Mouse (Mus musculus) myocyte (in vitro differentiated cells): ENCODE data around the gene Mvb12b. TPM values are rescaled to one million over a fixed set of nuclear protein-coding genes. Genes with fewer than 3 reads are reported as not detected.

Source experiments
- H3K27me3 ChIP-seq: one replicate; pipeline ENCODE4 v1.6.1; 2011; ENCODE audit not compliant: control insufficient read depth, insufficient read depth, insufficient read length
- H3K36me3 ChIP-seq: one replicate; pipeline ENCODE4 v1.6.1; 2011; ENCODE audit not compliant: control insufficient read depth, insufficient read depth
- H3K4me2 ChIP-seq: one replicate; pipeline ENCODE4 v1.6.1; 2011; ENCODE audit warnings: low read depth, control low read depth
- H3K4me3 ChIP-seq: one replicate; pipeline ENCODE4 v1.5.1; 2011; ENCODE audit warnings: mild to moderate bottlenecking, control low read depth, moderate library complexity
- H3K79me2 ChIP-seq: one replicate; pipeline ENCODE4 v1.6.1; 2011; ENCODE audit not compliant: control insufficient read depth, insufficient read depth
- H3ac ChIP-seq: one replicate; pipeline ENCODE4 v1.6.1; 2011; ENCODE audit not compliant: control insufficient read depth, insufficient read length
- CEBPB ChIP-seq: IDR thresholded peaks from 2 replicates; pipeline ENCODE4 v1.6.1; 2011; ENCODE audit warnings: mild to moderate bottlenecking, moderate library complexity; ENCODE audit not compliant: poor library complexity, insufficient read depth, severe bottlenecking
- E2F4 ChIP-seq: IDR thresholded peaks from one replicate; pipeline ENCODE4 v1.6.1; 2011; ENCODE audit warnings: mild to moderate bottlenecking, control low read depth, moderate library complexity; ENCODE audit not compliant: insufficient read depth
- MAX ChIP-seq: IDR thresholded peaks from one replicate; pipeline ENCODE4 v1.6.1; 2011; ENCODE audit warnings: low read depth, mild to moderate bottlenecking, control low read depth
- MYOD1 ChIP-seq, 3 experiments: IDR thresholded peaks; one replicate each; pipeline ENCODE4 v1.6.1; 2011; ENCODE audit warnings: control low read depth in 2 of 3, low read depth in 2 of 3, mild to moderate bottlenecking in 2 of 3, moderate library complexity in 1 of 3; ENCODE audit not compliant: insufficient read length in 2 of 3, control insufficient read depth in 1 of 3
- MYOG ChIP-seq, 3 experiments: IDR thresholded peaks; one replicate each; pipeline ENCODE4 v1.6.1; 2011; ENCODE audit warnings: control low read depth in 2 of 3, low read depth in 2 of 3, mild to moderate bottlenecking in 2 of 3; ENCODE audit not compliant: insufficient read length in 2 of 3, control insufficient read depth in 1 of 3, insufficient read depth in 1 of 3
- POLR2A ChIP-seq: IDR thresholded peaks from one replicate; pipeline ENCODE4 v1.6.1; 2011; ENCODE audit warnings: low read depth, mild to moderate bottlenecking, control low read depth, moderate library complexity; ENCODE audit not compliant: insufficient read length
- POLR2AphosphoS2 ChIP-seq: IDR thresholded peaks from one replicate; pipeline ENCODE4 v1.6.1; 2011; ENCODE audit warnings: low read depth, control low read depth; ENCODE audit not compliant: insufficient read length
- REST ChIP-seq: IDR thresholded peaks from one replicate; pipeline ENCODE4 v1.6.1; 2011; ENCODE audit warnings: mild to moderate bottlenecking, control low read depth, moderate library complexity; ENCODE audit not compliant: insufficient read depth, insufficient read length
- SRF ChIP-seq: IDR thresholded peaks from one replicate; pipeline ENCODE4 v1.6.1; 2011; ENCODE audit warnings: low read depth; ENCODE audit not compliant: control insufficient read depth, insufficient read length
- TCF12 ChIP-seq: IDR thresholded peaks from one replicate; pipeline ENCODE4 v1.6.1; 2011; ENCODE audit warnings: mild to moderate bottlenecking, control low read depth; ENCODE audit not compliant: poor library complexity, insufficient read depth, severe bottlenecking
- TCF3 ChIP-seq: IDR thresholded peaks from one replicate; pipeline ENCODE4 v1.6.1; 2011; ENCODE audit warnings: low read depth, control low read depth; ENCODE audit not compliant: insufficient read length
- USF1 ChIP-seq: IDR thresholded peaks from one replicate; pipeline ENCODE4 v1.6.1; 2011; ENCODE audit warnings: low read depth, mild to moderate bottlenecking, control low read depth, moderate library complexity
- polyA plus RNA-seq: library from polyadenylated mRNA; unstranded; fragments of >200 nt; fragmentation: generic; extraction: Trizol; gene quantifications from one replicate; pipeline ENCODE4 v1.2.1, GENCODE M21; 2012; ENCODE audit warnings: missing spikeins

Gene Mvb12b
- polyA plus RNA-seq, 1 experiment, result 14.5 TPM

DNA sequence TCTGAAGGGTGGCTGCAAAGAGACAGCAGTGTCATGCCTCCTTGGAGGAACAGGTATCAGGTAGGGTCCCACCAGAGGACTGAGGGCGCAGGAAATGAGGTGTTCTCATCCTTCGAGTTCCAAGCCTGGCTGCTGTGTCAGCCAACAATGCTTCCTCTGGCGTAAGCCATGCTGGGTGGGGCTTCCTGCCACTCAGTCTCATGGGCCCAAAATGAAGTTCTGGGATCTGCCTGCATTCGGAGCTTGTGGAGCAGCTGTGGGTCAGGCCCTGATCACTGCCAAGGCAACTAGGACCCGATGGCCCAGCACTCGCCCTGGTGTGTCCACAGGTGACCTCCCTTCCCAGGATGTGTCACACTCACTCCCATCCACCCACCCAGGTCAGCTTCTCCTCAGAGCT lies 61.0 kb downstream of the Mvb12b start:
- TF ChIP-seq USF1, result no peak
- no peak for TF ChIP-seq TCF12
- TF ChIP-seq REST, result no peak
- no peak for TF ChIP-seq MAX
- no peak for TF ChIP-seq POLR2AphosphoS2
- no peak for TF ChIP-seq TCF3
- no peak for TF ChIP-seq CEBPB
- no peak for TF ChIP-seq E2F4
- TF ChIP-seq MYOG (IDR thresholded peaks at IDR 0.05; ENCODE audit: control insufficient read depth in 1 of 3, insufficient read depth in 1 of 3, insufficient read length in 2 of 3, low read depth in 2 of 3), result no peak
- no peak for TF ChIP-seq POLR2A
- no peak for TF ChIP-seq MYOD1 (IDR thresholded peaks at IDR 0.05; ENCODE audit: control insufficient read depth in 1 of 3, insufficient read length in 2 of 3, low read depth in 2 of 3)
- TF ChIP-seq SRF, result no peak
- peaks cover 5% of the 10 kb centered on the region for H3K36me3 ChIP-seq
- no peak overlapping the region for H3K4me2 ChIP-seq
- H3K27me3 ChIP-seq, result no peaks in the 10 kb centered on the region
- no peak overlapping the region for H3K4me3 ChIP-seq
- no peaks in the 10 kb centered on the region for H3K79me2 ChIP-seq
- no peak overlapping the region for H3ac ChIP-seq

DNA sequence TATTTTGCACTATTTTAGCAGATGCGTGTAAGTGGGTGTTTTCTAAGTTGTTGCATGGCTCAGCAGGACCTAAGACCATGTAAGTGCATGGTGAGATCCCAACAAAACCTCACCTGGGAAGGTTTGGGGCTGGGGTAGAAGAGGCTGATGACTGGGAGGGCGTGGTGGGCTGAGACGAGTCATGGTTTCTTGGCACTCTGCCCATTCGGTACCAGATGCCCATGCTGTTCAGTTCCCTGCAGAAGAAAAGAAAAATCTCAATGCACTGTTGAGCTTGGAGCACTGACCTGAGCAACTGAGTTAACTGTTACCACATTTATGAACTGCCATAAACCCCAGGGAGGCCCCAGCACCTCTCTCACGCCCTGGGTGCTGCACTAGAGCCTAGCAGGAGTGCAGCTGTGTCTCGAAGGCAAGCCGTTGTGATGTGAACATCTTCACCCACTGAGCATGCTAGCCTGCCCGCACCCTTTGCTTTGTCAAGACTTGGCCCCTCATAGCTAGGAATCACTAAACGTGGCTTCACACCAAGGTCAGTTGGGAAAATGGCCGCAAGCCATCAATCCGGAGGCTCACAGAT lies 62.7 kb downstream of the Mvb12b start:
- no peaks in the 10 kb centered on the region for H3K36me3 ChIP-seq
- TF ChIP-seq POLR2A (no peak), USF1 (no peak), TCF12 (no peak), MYOD1 (IDR thresholded peaks at IDR 0.05; ENCODE audit: control insufficient read depth in 1 of 3, insufficient read length in 2 of 3, low read depth in 2 of 3) (no peak)

DNA sequence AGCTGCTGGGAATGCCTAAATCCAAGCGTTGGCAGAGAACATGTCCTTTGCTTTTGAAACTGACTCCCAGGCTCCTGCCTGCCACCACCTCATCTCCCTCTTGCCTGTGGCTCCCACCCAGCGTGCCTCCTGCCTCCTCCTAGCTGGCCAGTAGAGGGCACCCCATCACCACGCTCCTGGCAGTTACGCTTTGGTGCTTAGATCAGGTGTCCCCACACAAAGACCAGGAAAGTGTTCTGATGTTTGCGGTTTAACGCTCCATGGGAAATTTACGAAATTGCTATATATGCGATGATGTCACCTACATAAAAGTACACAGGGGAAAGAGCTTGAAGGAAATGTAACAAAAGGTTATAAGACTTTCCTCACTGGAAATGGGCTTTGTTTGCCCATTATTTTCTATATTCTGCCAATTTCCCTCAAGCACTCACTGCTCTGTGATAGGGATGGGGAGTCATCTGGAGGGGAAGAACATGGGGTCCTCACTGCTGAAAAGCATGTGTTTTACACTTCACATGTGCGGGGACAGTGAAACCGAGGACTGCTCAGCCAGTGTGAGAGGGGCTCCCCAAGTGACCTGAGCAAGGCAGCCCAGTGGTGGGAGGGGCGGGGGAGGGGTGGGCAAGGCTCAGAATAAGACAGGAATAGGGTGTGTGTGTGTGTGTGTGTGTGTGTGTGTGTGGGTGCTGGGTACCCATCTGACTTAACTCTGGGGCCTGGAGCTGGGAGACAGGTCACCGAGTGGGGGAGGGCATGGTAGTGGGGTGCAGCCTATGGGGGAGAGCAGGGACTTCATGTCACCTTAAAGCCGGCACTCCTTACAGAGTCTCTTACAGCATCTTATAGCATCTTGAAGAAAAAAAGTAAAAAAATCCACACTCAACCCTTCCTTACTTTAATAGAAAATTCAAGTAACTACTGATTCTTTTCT lies 65.8 kb downstream of the Mvb12b start:
- TF ChIP-seq SRF, result no peak
- TF ChIP-seq MYOG (IDR thresholded peaks at IDR 0.05; ENCODE audit: control insufficient read depth in 1 of 3, insufficient read depth in 1 of 3, insufficient read length in 2 of 3, low read depth in 2 of 3), result peak in 1 of 3 experiments; percentile 20
- Histone ChIP-seq H3K4me2 (no peak overlapping the region), H3K4me3 (no peak overlapping the region), H3ac (no peak overlapping the region), H3K79me2 (no peaks in the 10 kb centered on the region), H3K27me3 (no peaks in the 10 kb centered on the region), H3K36me3 (no peaks in the 10 kb centered on the region)

More for the DNA sequence above, 62.7 kb downstream of the Mvb12b start:
- Histone ChIP-seq H3K4me2 (no peak overlapping the region), H3K79me2 (no peaks in the 10 kb centered on the region), H3K27me3 (no peaks in the 10 kb centered on the region), H3K4me3 (no peak overlapping the region), H3ac (no peak overlapping the region)

DNA sequence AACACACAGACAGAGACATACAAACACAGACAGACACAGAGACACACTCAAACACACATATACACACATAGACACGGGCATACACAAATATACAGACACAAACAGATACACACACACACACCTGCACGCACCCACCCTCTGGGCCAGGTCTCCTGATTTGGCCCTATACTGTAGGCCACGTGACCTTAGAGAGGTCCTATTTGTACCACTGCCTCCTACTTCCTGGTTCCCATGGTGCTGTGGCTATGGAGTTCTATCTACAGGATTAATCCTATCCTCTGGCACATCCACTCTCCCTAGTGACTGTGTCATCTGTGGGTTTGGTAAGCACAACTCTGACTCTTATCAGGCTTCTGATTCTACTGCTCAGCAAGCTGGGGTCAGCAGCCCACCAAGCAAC lies 67.3 kb downstream of the Mvb12b start:
- no peaks in the 10 kb centered on the region for H3K36me3 ChIP-seq
- no peak overlapping the region for H3K4me2 ChIP-seq
- H3K27me3 ChIP-seq, result no peaks in the 10 kb centered on the region
- no peak overlapping the region for H3ac ChIP-seq
- TF ChIP-seq MYOG (IDR thresholded peaks at IDR 0.05; ENCODE audit: control insufficient read depth in 1 of 3, insufficient read depth in 1 of 3, insufficient read length in 2 of 3, low read depth in 2 of 3), result no peak
- no peak for TF ChIP-seq TCF12
- no peak for TF ChIP-seq POLR2A
- no peak for TF ChIP-seq MYOD1 (IDR thresholded peaks at IDR 0.05; ENCODE audit: control insufficient read depth in 1 of 3, insufficient read length in 2 of 3, low read depth in 2 of 3)
- no peak for TF ChIP-seq USF1
- TF ChIP-seq TCF3, result no peak
- no peak for TF ChIP-seq CEBPB
- no peak for TF ChIP-seq POLR2AphosphoS2
- TF ChIP-seq E2F4, result no peak
- TF ChIP-seq MAX, result no peak
- TF ChIP-seq REST, result no peak
- no peak for TF ChIP-seq SRF
- H3K4me3 ChIP-seq, result no peak overlapping the region
- H3K79me2 ChIP-seq, result no peaks in the 10 kb centered on the region

DNA sequence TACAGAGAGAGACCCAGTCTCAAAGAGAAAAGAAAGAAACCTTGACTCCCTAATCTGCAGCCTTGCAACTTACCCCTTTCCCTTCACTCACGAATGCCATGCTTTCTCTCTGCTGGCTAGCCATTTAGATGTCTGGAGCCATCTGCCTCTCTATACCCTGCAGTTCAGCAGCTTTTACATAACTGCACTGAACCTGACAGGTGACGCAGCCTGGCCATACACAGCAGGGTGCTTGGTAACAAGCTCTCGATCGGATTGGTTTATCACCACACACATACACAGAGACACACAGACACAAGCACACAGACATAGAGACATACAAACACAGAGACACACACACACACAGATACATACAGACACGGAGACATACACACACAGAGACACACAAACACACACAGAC lies 67.7 kb downstream of the Mvb12b start:
- no peak overlapping the region for H3ac ChIP-seq
- H3K4me3 ChIP-seq, result no peak overlapping the region

More for the DNA sequence above, 67.7 kb downstream of the Mvb12b start:
- Histone ChIP-seq H3K36me3 (no peaks in the 10 kb centered on the region), H3K4me2 (no peak overlapping the region), H3K79me2 (no peaks in the 10 kb centered on the region), H3K27me3 (no peaks in the 10 kb centered on the region)
- TF ChIP-seq E2F4 (no peak), POLR2A (no peak), POLR2AphosphoS2 (no peak), USF1 (no peak), TCF3 (no peak), MAX (no peak), MYOD1 (IDR thresholded peaks at IDR 0.05; ENCODE audit: control insufficient read depth in 1 of 3, insufficient read length in 2 of 3, low read depth in 2 of 3) (no peak)
